Mouse (Mus musculus) urinary bladder, postnatal 36 days (tissue): ENCODE data around the gene Abhd15.
"Not testable (repeated sequence)": the region's sequence is repeated elsewhere in the genome, so short reads cannot be mapped to it uniquely, and the experiment has no call there.

Experiments
- DNase-seq, 2 experiments: peaks; one replicate each; pipeline ENCODE4 v3.0.0; 2022; ENCODE audit warnings: low spot score in 2 of 2, mixed read lengths in 1 of 2

Gene Abhd15

GRCm38 (mm10) chr11:77512891-77513810 is 1.8 kb upstream of the Abhd15 start:
- peak; percentile 82 to 84 for DNase-seq

DNA sequence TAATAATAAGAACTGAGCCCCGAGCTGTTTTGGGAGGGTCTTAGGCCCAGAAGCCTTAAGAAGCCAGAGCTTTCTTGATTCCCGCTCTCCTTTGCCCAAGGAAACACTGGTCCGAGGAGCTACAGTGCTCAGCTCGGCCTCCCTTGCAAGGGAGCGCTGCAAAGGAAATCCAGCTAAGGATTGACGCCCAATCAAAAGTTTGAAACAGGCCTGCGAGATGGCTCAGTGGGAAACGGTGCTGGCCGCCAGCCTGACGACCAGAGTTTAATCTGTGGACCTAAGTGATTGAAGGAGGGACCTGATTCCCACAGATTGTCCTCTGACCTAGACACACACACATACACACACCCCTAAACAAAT is 1.1 kb upstream of the Abhd15 start:
- no peak for DNase-seq

- DNase-seq = no peak
These were observed 565 bp upstream of the Abhd15 start for GRCm38 (mm10) chr11:77514281-77514831.

DNA sequence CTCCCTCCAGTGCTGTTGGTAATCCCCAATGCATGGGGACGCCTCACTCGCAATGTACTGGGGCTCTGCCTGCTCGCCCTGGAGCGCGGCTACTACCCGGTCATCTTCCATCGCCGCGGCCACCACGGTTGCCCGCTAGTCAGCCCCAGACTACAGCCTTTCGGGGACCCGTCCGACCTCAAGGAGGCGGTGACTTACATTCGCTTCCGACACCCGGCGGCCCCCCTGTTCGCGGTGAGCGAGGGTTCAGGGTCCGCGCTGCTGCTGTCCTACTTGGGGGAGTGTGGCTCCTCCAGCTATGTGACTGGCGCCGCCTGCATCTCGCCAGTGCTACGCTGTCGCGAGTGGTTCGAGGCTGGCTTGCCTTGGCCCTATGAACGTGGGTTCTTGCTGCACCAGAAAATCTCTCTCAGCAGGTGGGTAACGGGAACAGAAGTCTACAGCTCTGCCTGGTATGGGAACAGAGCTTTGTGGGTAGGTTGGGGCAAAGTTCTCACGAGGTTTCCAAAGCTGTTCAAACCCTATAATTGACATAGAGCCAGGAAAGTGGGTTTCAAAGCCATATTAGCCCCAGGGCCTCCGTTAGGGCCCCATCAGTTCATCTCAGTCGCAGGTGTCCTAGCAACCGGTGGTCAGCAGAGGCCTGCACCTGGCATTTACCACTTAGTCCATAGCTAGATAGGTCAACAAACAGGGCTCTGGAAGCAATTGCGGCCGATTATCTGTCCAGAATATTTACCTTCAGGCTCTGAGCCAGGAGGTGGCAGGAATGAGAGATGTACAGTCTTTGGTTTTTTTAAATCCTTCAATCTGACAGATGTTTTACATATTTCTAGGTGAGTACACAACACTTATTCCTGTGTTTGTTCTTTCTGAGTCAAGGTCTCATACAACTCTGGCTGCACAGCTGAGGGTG is 974 bp downstream of the Abhd15 start, which contains the start of gene Trp53i13:
Gene Trp53i13 (minus strand): TSS at position 344 of the 916 bp plus-strand sequence.
- DNase-seq = no peak

- no peak for DNase-seq
These were observed 1.9 kb downstream of the Abhd15 start for GRCm38 (mm10) chr11:77516553-77517425.

DNA sequence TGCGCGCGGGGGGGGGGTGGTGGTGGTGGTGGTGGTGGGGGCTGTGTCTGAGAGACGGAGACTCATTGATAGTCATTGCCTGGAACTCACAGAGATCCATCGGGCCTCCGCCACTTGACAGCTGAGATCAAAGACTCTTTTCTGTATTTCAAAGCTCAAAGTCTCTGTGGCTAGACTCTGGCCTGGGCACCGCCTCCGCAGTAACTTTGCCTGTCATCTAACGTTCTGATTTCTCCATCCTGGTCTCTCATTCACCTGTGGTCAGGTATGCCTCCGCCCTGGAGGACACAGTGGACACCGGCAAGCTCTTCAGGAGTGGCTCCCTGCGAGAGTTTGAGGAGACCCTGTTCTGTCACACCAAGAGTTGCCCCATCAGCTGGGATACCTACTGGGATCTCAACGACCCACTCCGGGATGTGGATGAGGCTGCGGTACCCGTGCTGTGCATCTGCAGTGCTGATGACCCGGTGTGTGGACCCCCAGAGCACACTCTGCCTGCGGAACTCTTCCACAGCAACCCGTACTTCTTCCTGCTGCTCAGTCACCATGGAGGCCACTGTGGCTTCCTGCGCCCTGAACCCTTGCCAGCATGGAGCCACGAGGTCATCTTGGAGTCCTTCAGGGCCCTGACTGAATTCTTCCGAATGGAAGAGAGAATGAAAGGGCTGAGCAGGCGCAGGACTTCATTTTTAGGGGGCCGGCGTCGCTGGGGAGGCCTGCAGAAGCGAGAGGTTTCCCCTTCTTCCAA is 3.3 kb downstream of the Abhd15 start:
- no peak for DNase-seq

GRCm38 (mm10) chr11:77519043-77519442 is 4.1 kb downstream of the Abhd15 start, which contains the start of gene Gm10392:
Gm10392 (minus strand) TSS chr11:77519198.
- no peak for DNase-seq

DNA sequence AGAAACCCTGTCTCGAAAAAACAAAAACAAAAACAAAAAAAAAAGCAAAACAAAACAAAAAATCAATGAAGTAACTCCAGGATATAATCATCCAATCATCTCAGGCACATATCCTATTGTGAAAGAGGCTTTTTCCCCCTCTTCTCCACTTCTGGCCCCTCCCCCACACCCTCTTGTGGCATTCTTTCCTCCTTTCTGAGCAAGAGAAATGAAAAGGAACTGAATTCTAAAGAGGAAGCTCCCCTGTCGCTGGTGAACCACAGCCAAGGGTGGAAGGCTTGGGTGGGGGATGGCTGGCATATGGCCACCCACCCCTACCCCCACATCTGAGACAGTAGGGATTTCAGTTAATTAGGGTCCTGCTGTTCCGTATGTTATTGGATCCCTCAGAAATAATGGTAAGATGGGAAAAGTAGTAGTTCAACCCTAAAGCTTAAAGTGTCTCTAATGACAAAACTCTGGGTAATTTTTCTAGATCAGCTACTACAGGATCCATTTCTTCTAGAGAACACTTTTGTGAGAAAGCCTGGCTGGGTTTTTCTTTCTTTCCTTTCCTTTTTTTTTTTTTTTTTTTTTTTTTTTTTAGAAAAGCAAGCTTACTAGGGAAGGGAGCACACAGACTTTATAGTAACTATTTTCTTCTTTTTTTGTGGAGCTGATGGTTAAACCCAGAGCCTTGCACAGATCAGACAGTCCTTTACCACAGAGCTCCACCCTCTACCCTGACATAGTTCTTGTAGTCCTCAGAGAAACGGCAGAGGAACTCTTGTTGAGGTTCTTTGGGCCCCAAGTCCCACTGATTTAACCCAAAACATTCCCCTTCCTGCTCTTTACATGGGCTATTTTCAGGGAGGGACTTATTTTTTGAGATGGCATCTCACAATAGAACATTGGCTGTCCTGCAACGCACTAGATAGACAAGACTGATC is 5.9 kb downstream of the Abhd15 start:
- DNase-seq = no peak

- DNase-seq = no peak
These were observed 11.0 kb downstream of the Abhd15 start for GRCm38 (mm10) chr11:77525804-77526486.

- DNase-seq = not testable (repeated sequence)
These were observed 13.5 kb downstream of the Abhd15 start for GRCm38 (mm10) chr11:77528420-77528819.

- DNase-seq = no peak
These were observed 14.7 kb downstream of the Abhd15 start for GRCm38 (mm10) chr11:77529644-77530043.

GRCm38 (mm10) chr11:77530862-77531261 is 15.9 kb downstream of the Abhd15 start:
- DNase-seq = no peak

- DNase-seq = no peak
These were observed 17.4 kb downstream of the Abhd15 start for GRCm38 (mm10) chr11:77532202-77532846.

GRCm38 (mm10) chr11:77545261-77545660 is 30.3 kb downstream of the Abhd15 start:
- no peak for DNase-seq

GRCm38 (mm10) chr11:77585201-77585600 is 70.3 kb downstream of the Abhd15 start:
- no peak for DNase-seq
